Mouse (Mus musculus): Measurements from ENCODE around the gene Naa50. TPM values are rescaled to one million over a fixed set of nuclear protein-coding genes. Genes with fewer than 3 reads are reported as not detected.
A peak's percentile ranks its signal among the peaks of the same experiment; 100 is the strongest.

The Naa50 gene
- polyA plus RNA-seq, 1 experiment from 2014 or later = 99.0 TPM

DNA sequence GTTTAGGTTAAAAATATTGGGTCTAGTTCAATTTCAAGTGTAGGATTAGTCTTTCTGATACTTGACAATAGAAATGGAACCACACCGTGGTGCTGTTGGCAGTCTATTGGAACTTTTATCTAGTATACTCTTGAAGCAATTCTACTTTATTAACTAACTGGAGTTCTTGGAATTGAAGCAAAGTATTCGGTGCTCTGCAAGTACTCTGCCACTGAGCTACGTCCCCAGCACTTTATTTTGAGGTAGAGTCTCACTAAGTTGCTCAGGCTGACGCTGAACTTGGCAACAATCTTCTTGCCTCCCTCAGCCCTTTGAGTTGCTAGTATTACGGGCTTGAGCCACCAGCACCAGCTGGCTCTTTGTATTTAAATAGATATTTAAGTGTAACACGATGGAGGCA, 1.9 kb downstream of the Naa50 start:
- Histone ChIP-seq H3K27ac (replicated peaks) (0 out of 2 replicates have a peak overlapping the region, but pooled peaks have one; percentile 48), H3K9me3 (replicated peaks) (no peaks in the 10 kb centered on the region), H3K4me3 (replicated peaks) (0 out of 2 replicates have a peak overlapping the region, but pooled peaks have one; percentile 10), H3K4me2 (replicated peaks) (peak overlapping the region; percentile 51), H3K9ac (no peak overlapping the region), H3K27me3 (no peaks in the 10 kb centered on the region), H3K4me1 (peaks cover 8% of the 10 kb centered on the region), H3K36me3 (no peaks in the 10 kb centered on the region)
- 41% methylated on average over 6 of the region's 6 CpGs for WGBS
- ATAC-seq (ENCODE audit: insufficient number of reproducible peaks, low FRiP score, low TSS enrichment, low read depth) = no peak

GRCm38 (mm10) chr16:44149002-44149767, 9.6 kb downstream of the Naa50 start:
- H3K9ac ChIP-seq = no peak overlapping the region
- no peaks in the 10 kb centered on the region for H3K9me3 ChIP-seq (replicated peaks)
- no peak overlapping the region for H3K27ac ChIP-seq (replicated peaks)
- no peak for ATAC-seq (ENCODE audit: insufficient number of reproducible peaks, low FRiP score, low TSS enrichment, low read depth)
- no peak overlapping the region for H3K4me2 ChIP-seq (replicated peaks)
- H3K4me3 ChIP-seq (replicated peaks) = no peak overlapping the region
- H3K36me3 ChIP-seq = no peaks in the 10 kb centered on the region
- H3K27me3 ChIP-seq = no peaks in the 10 kb centered on the region
- 96% methylated on average over 1 of the region's 1 CpGs for WGBS
- H3K4me1 ChIP-seq = no peaks in the 10 kb centered on the region

- Histone ChIP-seq H3K4me3 (replicated peaks) (no peak overlapping the region), H3K36me3 (peaks cover 13% of the 10 kb centered on the region), H3K4me1 (no peaks in the 10 kb centered on the region), H3K27me3 (no peaks in the 10 kb centered on the region), H3K9me3 (replicated peaks) (no peaks in the 10 kb centered on the region), H3K27ac (replicated peaks) (no peak overlapping the region), H3K9ac (no peak overlapping the region), H3K4me2 (replicated peaks) (no peak overlapping the region)
- no peak for ATAC-seq (ENCODE audit: insufficient number of reproducible peaks, low FRiP score, low TSS enrichment, low read depth)
- 61% methylated on average over 6 of the region's 6 CpGs for WGBS
These were observed 14.9 kb downstream of the Naa50 start for GRCm38 (mm10) chr16:44154497-44155057.

- H3K27ac ChIP-seq (replicated peaks) = no peak overlapping the region
- WGBS = 93% methylated on average over 7 of the region's 7 CpGs
- no peak overlapping the region for H3K4me2 ChIP-seq (replicated peaks)
- H3K9me3 ChIP-seq (replicated peaks) = no peaks in the 10 kb centered on the region
- H3K36me3 ChIP-seq = peaks cover 19% of the 10 kb centered on the region
- no peaks in the 10 kb centered on the region for H3K4me1 ChIP-seq
- no peaks in the 10 kb centered on the region for H3K27me3 ChIP-seq
- no peak for ATAC-seq (ENCODE audit: insufficient number of reproducible peaks, low FRiP score, low TSS enrichment, low read depth)
- no peak overlapping the region for H3K9ac ChIP-seq
- no peak overlapping the region for H3K4me3 ChIP-seq (replicated peaks)
These were observed 19.7 kb downstream of the Naa50 start for GRCm38 (mm10) chr16:44159325-44159724.

DNA sequence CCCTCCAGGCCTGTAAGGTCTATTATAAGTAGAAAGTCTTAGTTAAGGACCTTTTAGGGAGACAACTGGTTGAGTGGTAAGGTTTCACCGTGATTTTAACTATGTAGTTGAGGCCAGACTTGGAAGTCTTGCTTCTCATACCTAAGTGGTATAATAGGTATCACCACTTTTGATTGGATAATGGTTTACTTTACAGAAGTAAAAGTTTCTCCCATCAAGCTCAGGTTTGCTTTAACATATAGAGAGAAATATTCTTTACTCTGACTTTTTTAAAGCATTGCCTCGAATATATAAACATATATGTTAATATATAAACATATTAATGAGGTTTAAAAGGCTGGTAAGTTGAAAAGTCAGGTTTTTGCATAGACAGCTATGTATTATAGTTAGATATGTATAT, 24.2 kb downstream of the Naa50 start:
- no peaks in the 10 kb centered on the region for H3K9me3 ChIP-seq (replicated peaks)
- H3K4me3 ChIP-seq (replicated peaks) = no peak overlapping the region
- peaks cover 13% of the 10 kb centered on the region for H3K36me3 ChIP-seq
- 87% methylated on average over 2 of the region's 2 CpGs for WGBS
- no peak for ATAC-seq (ENCODE audit: insufficient number of reproducible peaks, low FRiP score, low TSS enrichment, low read depth)
- no peak overlapping the region for H3K9ac ChIP-seq
- no peak overlapping the region for H3K4me2 ChIP-seq (replicated peaks)
- H3K27me3 ChIP-seq = no peaks in the 10 kb centered on the region
- peaks cover 2% of the 10 kb centered on the region; the same call in 1 of the 2 replicates for H3K4me1 ChIP-seq
- no peak overlapping the region for H3K27ac ChIP-seq (replicated peaks)

DNA sequence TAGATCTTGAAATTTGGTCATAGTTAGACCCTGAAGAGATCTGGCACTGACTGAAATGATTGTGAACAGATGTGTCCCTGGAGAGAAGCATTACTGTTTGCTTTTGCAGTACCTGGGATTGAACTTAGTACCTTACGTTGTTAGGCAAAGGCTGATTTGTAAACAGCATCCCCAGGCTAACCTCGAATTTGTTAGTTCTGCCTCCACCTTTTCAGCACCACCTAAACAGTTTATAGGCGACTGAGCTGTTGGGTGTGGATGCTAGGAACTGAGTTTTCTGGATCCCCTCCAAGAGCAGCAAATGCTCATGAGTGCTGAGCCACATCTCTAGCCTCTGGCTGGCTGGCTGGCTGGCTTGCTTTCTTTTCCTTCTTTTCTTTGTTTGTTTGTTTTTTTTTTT, 25.6 kb downstream of the Naa50 start:
- Histone ChIP-seq H3K9me3 (replicated peaks) (no peaks in the 10 kb centered on the region), H3K9ac (no peak overlapping the region), H3K27me3 (no peaks in the 10 kb centered on the region), H3K4me2 (replicated peaks) (no peak overlapping the region), H3K36me3 (no peaks in the 10 kb centered on the region), H3K27ac (replicated peaks) (no peak overlapping the region), H3K4me3 (replicated peaks) (no peak overlapping the region), H3K4me1 (peaks cover 2% of the 10 kb centered on the region; the same call in 1 of the 2 replicates)
- WGBS = 39% methylated on average over 3 of the region's 3 CpGs
- ATAC-seq (ENCODE audit: insufficient number of reproducible peaks, low FRiP score, low TSS enrichment, low read depth) = no peak

DNA sequence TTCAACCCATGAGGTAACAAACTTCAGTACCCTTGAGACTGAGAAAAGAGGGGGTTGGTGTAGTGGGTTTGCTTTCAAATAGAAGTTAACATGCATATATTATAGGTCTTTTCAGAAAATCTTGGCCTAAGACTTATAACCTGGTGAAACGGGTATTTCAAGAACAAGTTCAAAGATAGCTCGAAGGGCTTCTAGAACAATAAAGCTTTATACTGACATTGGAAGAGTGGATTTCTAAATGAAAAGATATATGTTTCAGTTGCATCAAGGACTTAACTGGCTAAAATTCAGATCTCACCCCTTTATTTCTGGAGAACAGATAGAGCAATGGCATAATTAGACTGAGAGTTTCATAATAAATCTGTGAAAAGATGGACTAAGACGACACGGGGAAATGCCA, 29.4 kb downstream of the Naa50 start:
- Histone ChIP-seq H3K36me3 (no peaks in the 10 kb centered on the region), H3K27me3 (no peaks in the 10 kb centered on the region), H3K4me1 (peaks cover 4% of the 10 kb centered on the region; the same call in 1 of the 2 replicates), H3K27ac (replicated peaks) (no peak overlapping the region), H3K4me2 (replicated peaks) (no peak overlapping the region), H3K4me3 (replicated peaks) (no peak overlapping the region), H3K9ac (no peak overlapping the region), H3K9me3 (replicated peaks) (no peaks in the 10 kb centered on the region)
- ATAC-seq (ENCODE audit: insufficient number of reproducible peaks, low FRiP score, low TSS enrichment, low read depth) = no peak
- WGBS = 74% methylated on average over 4 of the region's 4 CpGs

DNA sequence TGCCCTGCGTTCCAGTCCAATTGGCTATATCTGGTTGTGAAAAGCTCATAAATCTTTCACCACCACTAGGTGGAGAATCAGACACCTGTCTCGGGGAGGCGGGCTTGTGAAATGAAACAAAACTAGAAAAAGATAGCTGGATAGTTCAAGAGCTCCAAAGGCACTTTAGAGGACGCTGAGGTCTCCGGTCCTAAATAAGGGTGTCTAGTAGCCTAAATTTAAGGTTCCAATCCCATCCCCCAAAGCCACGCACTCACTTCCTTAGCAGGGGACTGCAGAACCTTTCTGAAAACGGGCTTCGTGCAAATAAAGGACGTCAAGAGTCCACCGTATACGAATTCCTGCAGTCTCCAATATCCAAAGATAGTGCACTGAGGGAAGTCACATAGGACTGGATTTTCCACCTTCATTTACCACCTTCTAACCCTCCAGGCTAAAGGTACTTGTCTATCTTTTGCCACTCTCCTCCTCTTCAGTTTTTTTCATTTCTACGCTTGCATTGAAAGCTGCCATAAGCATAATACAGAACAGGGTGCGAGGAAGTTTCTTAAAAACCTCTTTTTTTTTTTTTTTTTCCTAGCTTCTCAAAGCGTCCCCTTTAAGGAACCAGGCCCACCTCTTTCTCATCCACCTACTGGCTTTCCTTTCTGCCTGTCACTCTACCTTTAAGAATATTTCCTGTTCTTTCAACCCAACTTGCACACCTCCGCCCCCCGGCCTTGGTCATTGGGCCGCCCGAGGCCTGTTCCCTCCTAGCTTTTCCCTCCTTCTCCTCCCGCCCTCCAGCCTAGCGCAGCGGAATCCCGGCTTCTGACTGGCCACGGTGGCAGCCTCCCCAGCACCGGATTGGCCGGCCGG, 32.9 kb downstream of the Naa50 start:
- H3K36me3 ChIP-seq = no peaks in the 10 kb centered on the region
- H3K27me3 ChIP-seq = no peaks in the 10 kb centered on the region
- no peaks in the 10 kb centered on the region for H3K9me3 ChIP-seq (replicated peaks)
- peak overlapping the region; percentile 90 for H3K27ac ChIP-seq (replicated peaks)
- peak overlapping the region; percentile 82 for H3K4me3 ChIP-seq (replicated peaks)
- WGBS = under 1% methylated on average over 26 of the region's 26 CpGs
- ATAC-seq (ENCODE audit: insufficient number of reproducible peaks, low FRiP score, low TSS enrichment, low read depth) = peak; percentile 100
- peak overlapping the region; percentile 31; the same call in 1 of the 2 replicates for H3K9ac ChIP-seq
- 0 out of 2 replicates have a peak, but pooled peaks cover 7% of the 10 kb centered on the region for H3K4me1 ChIP-seq
- peak overlapping the region; percentile 73 for H3K4me2 ChIP-seq (replicated peaks)

DNA sequence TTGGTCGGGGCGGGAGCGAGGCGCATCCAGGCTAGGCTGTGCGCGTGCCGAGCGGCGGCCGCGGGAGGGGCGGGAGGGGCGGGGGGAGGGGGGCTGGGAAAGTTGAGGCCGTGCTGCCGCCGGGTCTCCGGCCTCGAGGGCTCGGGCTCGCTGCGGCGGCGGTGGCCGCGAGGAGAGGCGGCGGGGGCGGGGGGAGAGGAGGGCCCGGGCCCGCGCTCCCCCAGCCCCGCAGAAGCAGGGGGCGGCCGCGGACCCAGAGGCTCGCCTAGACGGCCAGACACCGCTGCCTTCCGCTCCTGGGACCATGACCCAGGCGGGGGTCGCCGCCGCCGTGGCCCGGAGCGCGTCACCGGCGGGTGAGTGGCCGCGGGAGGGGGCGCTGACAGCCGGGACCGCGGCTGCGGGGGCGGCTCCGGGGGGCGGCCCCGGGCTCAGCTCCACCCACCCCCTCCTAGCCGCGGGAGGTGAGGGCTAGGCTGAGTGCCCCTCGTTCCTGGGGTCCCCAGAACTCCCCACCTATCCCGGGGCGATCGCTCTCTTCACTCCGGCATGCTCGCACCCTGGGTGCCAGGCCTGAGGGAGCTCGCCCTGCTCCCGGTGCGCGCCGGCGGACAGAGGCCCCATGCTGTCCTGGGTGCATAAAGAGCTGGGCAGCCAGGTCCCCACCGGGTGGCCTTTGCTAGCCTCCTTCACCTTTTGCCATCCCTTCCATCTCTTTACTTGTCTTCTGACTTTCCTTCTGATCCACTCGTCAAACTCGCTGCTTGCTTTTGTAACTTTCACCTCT, 33.7 kb downstream of the Naa50 start, which contains the start of gene Usf3:
Usf3 (plus strand) TSS at position 92 of the 787 bp plus-strand sequence.
- H3K36me3 ChIP-seq = no peaks in the 10 kb centered on the region
- H3K9me3 ChIP-seq (replicated peaks) = no peaks in the 10 kb centered on the region
- H3K4me1 ChIP-seq = 0 out of 2 replicates have a peak, but pooled peaks cover 7% of the 10 kb centered on the region
- peak within 1 kb of the TSS; percentile 93 for H3K27ac ChIP-seq (replicated peaks)
- ATAC-seq (ENCODE audit: insufficient number of reproducible peaks, low FRiP score, low TSS enrichment, low read depth) = peak; percentile 74
- H3K4me2 ChIP-seq (replicated peaks) = peak within 1 kb of the TSS; percentile 73
- H3K9ac ChIP-seq = peak within 1 kb of the TSS; percentile 88
- peak within 1 kb of the TSS; percentile 82 for H3K4me3 ChIP-seq (replicated peaks)
- no peaks in the 10 kb centered on the region for H3K27me3 ChIP-seq
- WGBS = under 1% methylated on average over 61 of the region's 77 CpGs

DNA sequence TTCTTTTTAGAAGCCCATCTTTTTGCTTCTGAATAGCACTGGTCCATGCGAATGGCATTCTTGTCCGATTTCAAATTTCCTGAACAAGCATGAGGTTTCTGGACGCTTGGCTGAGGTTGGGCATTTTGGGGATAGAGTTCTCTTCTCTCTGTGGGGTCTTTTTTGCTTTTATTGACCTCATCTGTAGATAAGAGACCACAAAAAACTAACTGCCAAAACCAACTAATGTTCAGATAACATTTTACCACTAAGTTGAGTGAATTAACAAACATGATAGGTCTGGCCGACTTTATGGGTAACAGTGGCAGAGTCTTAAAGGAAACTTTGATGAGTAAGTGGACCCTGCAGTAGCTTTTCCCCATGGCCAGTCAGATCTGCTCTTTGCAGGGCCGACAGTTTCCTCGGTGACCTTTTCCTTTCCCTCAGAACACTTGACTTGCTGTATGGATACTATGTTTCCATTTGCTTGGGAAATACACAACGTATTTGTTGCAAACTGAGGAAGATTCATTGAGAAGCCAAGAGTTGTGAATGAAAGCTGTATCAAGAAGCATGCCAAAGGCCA, 34.4 kb downstream of the Naa50 start:
- no peak for ATAC-seq (ENCODE audit: insufficient number of reproducible peaks, low FRiP score, low TSS enrichment, low read depth)
- 20% methylated on average over 7 of the region's 7 CpGs for WGBS
- peak overlapping the region; percentile 73 for H3K4me2 ChIP-seq (replicated peaks)
- no peaks in the 10 kb centered on the region for H3K36me3 ChIP-seq
- peak overlapping the region; percentile 82 for H3K4me3 ChIP-seq (replicated peaks)
- H3K4me1 ChIP-seq = 0 out of 2 replicates have a peak, but pooled peaks cover 7% of the 10 kb centered on the region
- no peaks in the 10 kb centered on the region for H3K27me3 ChIP-seq
- H3K27ac ChIP-seq (replicated peaks) = peak overlapping the region; percentile 93
- H3K9me3 ChIP-seq (replicated peaks) = no peaks in the 10 kb centered on the region
- peak overlapping the region; percentile 88 for H3K9ac ChIP-seq
